Mouse (Mus musculus) midbrain, embryonic 11.5 days (tissue): ENCODE measurements around the gene Ntrk1. TPM values are rescaled to one million over a fixed set of nuclear protein-coding genes. Genes with fewer than 3 reads are reported as not detected.

Experiments
- ATAC-seq: fragments of 200-750 bp; cut with Nextera tagmentation; 2 replicates; pipeline ENCODE4 v1.8.0; 2017; ENCODE audit warnings: moderate TSS enrichment, moderate library complexity; ENCODE audit not compliant: low FRiP score
- DNase-seq: peaks from one replicate; pipeline ENCODE4 v3.0.0; 2015; ENCODE audit warnings: low spot score; ENCODE audit errors: missing footprints
- H3K27ac ChIP-seq: fragments of 300-500 bp; sonication (generic); 2 replicates; pipeline ENCODE4 v1.5.1; 2014; ENCODE audit warnings: low read depth, low read length
- H3K27me3 ChIP-seq: fragments of 300-500 bp; sonication (generic); 2 replicates; pipeline ENCODE4 v1.6.1; 2014; ENCODE audit warnings: mild to moderate bottlenecking, low read length, moderate library complexity, mixed read lengths; ENCODE audit not compliant: control insufficient read depth, insufficient read depth
- H3K36me3 ChIP-seq: fragments of 300-500 bp; sonication (generic); 2 replicates; pipeline ENCODE4 v1.6.1; 2014; ENCODE audit warnings: mild to moderate bottlenecking, low read length, moderate library complexity, mixed read lengths; ENCODE audit not compliant: control insufficient read depth, insufficient read depth
- H3K4me1 ChIP-seq: fragments of 300-500 bp; sonication (generic); 2 replicates; pipeline ENCODE4 v1.6.1; 2014; ENCODE audit warnings: low read length; ENCODE audit not compliant: control insufficient read depth, insufficient read depth
- H3K4me2 ChIP-seq: fragments of 300-500 bp; sonication (generic); 2 replicates; pipeline ENCODE4 v1.6.1; 2014; ENCODE audit warnings: mild to moderate bottlenecking, moderate library complexity
- H3K4me3 ChIP-seq: fragments of 300-500 bp; sonication (generic); 2 replicates; pipeline ENCODE4 v1.5.1; 2014; ENCODE audit warnings: low read depth, low read length
- H3K9ac ChIP-seq: fragments of 300-500 bp; sonication (generic); 2 replicates; pipeline ENCODE4 v1.6.1; 2014; ENCODE audit warnings: low read length
- H3K9me3 ChIP-seq: fragments of 300-500 bp; sonication (generic); 2 replicates; pipeline ENCODE4 v1.6.1; 2016; ENCODE audit warnings: low read length; ENCODE audit not compliant: control insufficient read depth
- WGBS: fragments of 180-500 bp; shearing (Covaris S2); extraction: QIAGEN DNeasy Blood & Tissue Kit; methylation state at CpG from one replicate; pipeline ENCODE4 v1.1.7; 2014; 5-methylcytosine and 5-hydroxymethylcytosine counted together
- polyA plus RNA-seq: library from polyadenylated mRNA; unstranded; fragments of >200 nt; fragmentation: Nextera tagmentation; extraction: Ambion mirVana; gene quantifications from 2 replicates; pipeline ENCODE4 v1.2.1, GENCODE M21; 2014

Gene Ntrk1
- polyA plus RNA-seq, 1 experiment from 2014 or later, result 3.2 TPM

- H3K36me3 ChIP-seq, result no peaks in the 10 kb centered on the region
- H3K9me3 ChIP-seq, result no peaks in the 10 kb centered on the region
- ATAC-seq, result no peak
- no peak overlapping the region for H3K4me2 ChIP-seq
- 55% methylated on average over 6 of the region's 6 CpGs for WGBS
- no peak overlapping the region for H3K27ac ChIP-seq
- H3K27me3 ChIP-seq, result peaks cover 11% of the 10 kb centered on the region
- DNase-seq, result no peak
- no peak overlapping the region for H3K4me3 ChIP-seq
- H3K9ac ChIP-seq, result no peak overlapping the region
- no peaks in the 10 kb centered on the region for H3K4me1 ChIP-seq
Observed at GRCm38 (mm10) chr3:87771088-87771487, 23.9 kb downstream of the Ntrk1 start.

GRCm38 (mm10) chr3:87770280-87770679 lies 24.7 kb downstream of the Ntrk1 start:
- Histone ChIP-seq H3K4me3 (no peak overlapping the region), H3K27ac (no peak overlapping the region), H3K4me2 (no peak overlapping the region), H3K36me3 (no peaks in the 10 kb centered on the region), H3K9ac (no peak overlapping the region), H3K27me3 (peaks cover 11% of the 10 kb centered on the region), H3K9me3 (no peaks in the 10 kb centered on the region), H3K4me1 (no peaks in the 10 kb centered on the region)
- no peak for ATAC-seq
- 0% methylated on average over 4 of the region's 4 CpGs for WGBS
- no peak for DNase-seq

- Histone ChIP-seq H3K4me3 (no peak overlapping the region), H3K4me2 (no peak overlapping the region), H3K27ac (no peak overlapping the region), H3K4me1 (no peaks in the 10 kb centered on the region), H3K9me3 (no peaks in the 10 kb centered on the region), H3K27me3 (peaks cover 14% of the 10 kb centered on the region), H3K9ac (no peak overlapping the region), H3K36me3 (no peaks in the 10 kb centered on the region)
- DNase-seq, result no peak
- no peak for ATAC-seq
- 80% methylated on average over 8 of the region's 8 CpGs for WGBS
Observed at GRCm38 (mm10) chr3:87769506-87769905, 25.5 kb downstream of the Ntrk1 start.

- Histone ChIP-seq H3K4me1 (no peaks in the 10 kb centered on the region), H3K4me2 (peak overlapping the region; percentile 35), H3K27ac (no peak overlapping the region), H3K9me3 (no peaks in the 10 kb centered on the region), H3K4me3 (peak overlapping the region; percentile 28), H3K9ac (peak overlapping the region; percentile 31), H3K36me3 (no peaks in the 10 kb centered on the region), H3K27me3 (peaks cover 14% of the 10 kb centered on the region)
- DNase-seq (peak; percentile 98), ATAC-seq (peak; percentile 47; the same call in 1 of the 2 replicates)
- 3% methylated on average over 30 of the region's 37 CpGs for WGBS
Observed at GRCm38 (mm10) chr3:87768844-87769243, 26.1 kb downstream of the Ntrk1 start.

GRCm38 (mm10) chr3:87768431-87768830 lies 26.5 kb downstream of the Ntrk1 start:
- H3K27me3 ChIP-seq, result peaks cover 14% of the 10 kb centered on the region
- no peaks in the 10 kb centered on the region for H3K9me3 ChIP-seq
- 56% methylated on average over 6 of the region's 6 CpGs for WGBS
- H3K4me3 ChIP-seq, result peak overlapping the region; percentile 28
- no peak overlapping the region for H3K27ac ChIP-seq
- DNase-seq (no peak), ATAC-seq (no peak)
- H3K4me1 ChIP-seq, result no peaks in the 10 kb centered on the region; the same call in 1 of the 2 replicates
- no peaks in the 10 kb centered on the region for H3K36me3 ChIP-seq
- H3K9ac ChIP-seq, result peak overlapping the region; percentile 31; the same call in 1 of the 2 replicates
- H3K4me2 ChIP-seq, result peak overlapping the region; percentile 35

- no peak overlapping the region for H3K4me3 ChIP-seq
- no peak overlapping the region for H3K4me2 ChIP-seq
- 57% methylated on average over 8 of the region's 8 CpGs for WGBS
- H3K9ac ChIP-seq, result no peak overlapping the region
- peaks cover 14% of the 10 kb centered on the region for H3K27me3 ChIP-seq
- H3K36me3 ChIP-seq, result no peaks in the 10 kb centered on the region
- ATAC-seq, result no peak
- no peaks in the 10 kb centered on the region; the same call in 1 of the 2 replicates for H3K4me1 ChIP-seq
- H3K27ac ChIP-seq, result no peak overlapping the region
- no peak for DNase-seq
- H3K9me3 ChIP-seq, result no peaks in the 10 kb centered on the region
Observed at GRCm38 (mm10) chr3:87767764-87768163, 27.2 kb downstream of the Ntrk1 start.

GRCm38 (mm10) chr3:87766284-87766667 lies 28.7 kb downstream of the Ntrk1 start:
- ATAC-seq, result no peak
- Histone ChIP-seq H3K4me2 (no peak overlapping the region), H3K36me3 (no peaks in the 10 kb centered on the region), H3K27me3 (peaks cover 14% of the 10 kb centered on the region), H3K27ac (no peak overlapping the region), H3K9me3 (no peaks in the 10 kb centered on the region), H3K4me1 (no peaks in the 10 kb centered on the region; the same call in 1 of the 2 replicates), H3K4me3 (no peak overlapping the region), H3K9ac (no peak overlapping the region)
- WGBS, result 78% methylated on average over 3 of the region's 3 CpGs
- no peak for DNase-seq

GRCm38 (mm10) chr3:87765631-87766283 lies 29.2 kb downstream of the Ntrk1 start:
- DNase-seq, result no peak
- WGBS, result 76% methylated on average over 5 of the region's 5 CpGs
- no peaks in the 10 kb centered on the region; the same call in 1 of the 2 replicates for H3K4me1 ChIP-seq
- H3K4me2 ChIP-seq, result no peak overlapping the region
- H3K4me3 ChIP-seq, result no peak overlapping the region
- no peak overlapping the region for H3K9ac ChIP-seq
- H3K9me3 ChIP-seq, result no peaks in the 10 kb centered on the region
- H3K36me3 ChIP-seq, result no peaks in the 10 kb centered on the region
- no peak overlapping the region for H3K27ac ChIP-seq
- H3K27me3 ChIP-seq, result peaks cover 14% of the 10 kb centered on the region
- ATAC-seq, result no peak

- DNase-seq, result no peak
- H3K4me2 ChIP-seq, result no peak overlapping the region
- H3K9me3 ChIP-seq, result no peaks in the 10 kb centered on the region
- H3K4me3 ChIP-seq, result no peak overlapping the region
- no peaks in the 10 kb centered on the region for H3K36me3 ChIP-seq
- H3K27ac ChIP-seq, result no peak overlapping the region
- H3K27me3 ChIP-seq, result peaks cover 14% of the 10 kb centered on the region
- no peaks in the 10 kb centered on the region; the same call in 1 of the 2 replicates for H3K4me1 ChIP-seq
- 14% methylated on average over 10 of the region's 10 CpGs for WGBS
- ATAC-seq, result no peak
- H3K9ac ChIP-seq, result peak overlapping the region; percentile 40; the same call in 1 of the 2 replicates
Observed at GRCm38 (mm10) chr3:87765091-87765490, 29.9 kb downstream of the Ntrk1 start.
